23 mouse cellular contexts compared by ENCODE assay signal in genomic region chr7:132875391-132876086, GRCm38 (mm10). TPM values are rescaled to one million over a fixed set of nuclear protein-coding genes. Genes with fewer than 3 reads are reported as not detected.
A peak's percentile ranks its signal among the peaks of the same experiment; 100 is the strongest.
DNase-seq lines count a peak whose midpoint lies in the region; ATAC-seq lines count a peak whose summit lies in the region.
"Had no signal": no experiment of that assay in that cellular context is flagged by ENCODE, and none has a peak within 500 bp of the region (broad histone marks: within the 10 kb centered on the region; RNA-seq: fewer than 3 reads in every experiment).

No protein-coding gene starts in this region.

- H3K9ac ChIP-seq in kidney, embryonic 14.5 days (ENCODE audit: low read depth, low read length): no peak overlapping the region
- H3K9ac ChIP-seq: embryonic facial prominence, embryonic 12.5 days; forebrain, embryonic 15.5 days; hindbrain, embryonic 12.5 days had no signal

- DNase-seq in kidney, adult 11 months: peak; percentile 85
- DNase-seq in kidney, adult 9 months: peak; percentile 92
- DNase-seq in kidney, postnatal 10 days: peak; percentile 56
- peak; percentile 28 to 57 for DNase-seq in kidney, postnatal 4 days
- DNase-seq in urinary bladder, adult 2 months (ENCODE audit: low spot score): no peak
- no peak for DNase-seq in embryo, embryonic 9.5 days (ENCODE audit: extremely low spot score)
- DNase-seq in left cerebral cortex, adult 8-10 months (ENCODE audit: low spot score in 2 of 2): no peak
- DNase-seq: adrenal gland, postnatal 14 days; B cell, adult 2 months; cerebellum, adult 11-12 months; cerebellum, adult 9-11 months; embryo, embryonic 11 days; gastrocnemius, postnatal 36 days; heart, adult 11 months; heart, postnatal 10 days; heart, postnatal 4 days had no signal

- H3K27ac ChIP-seq in kidney, embryonic 14.5 days (ENCODE audit: low read depth, low read length): no peak overlapping the region
- H3K27ac ChIP-seq: embryonic facial prominence, embryonic 12.5 days; forebrain, embryonic 15.5 days; heart, embryonic 10.5 days; hindbrain, embryonic 12.5 days had no signal

- WGBS in kidney, embryonic 14.5 days: 74% methylated on average over 2 of the region's 2 CpGs

- no peaks in the 10 kb centered on the region for H3K27me3 ChIP-seq in kidney, embryonic 14.5 days (ENCODE audit: control insufficient read depth, insufficient read depth, low read length)
- H3K27me3 ChIP-seq: embryonic facial prominence, embryonic 12.5 days; forebrain, embryonic 15.5 days; hindbrain, embryonic 12.5 days had no signal

- H3K9me3 ChIP-seq in kidney, embryonic 14.5 days (ENCODE audit: control insufficient read depth, low read length): no peaks in the 10 kb centered on the region
- H3K9me3 ChIP-seq: embryonic facial prominence, embryonic 12.5 days; forebrain, embryonic 15.5 days; G1E; heart, embryonic 10.5 days; hindbrain, embryonic 12.5 days had no signal

- H3K36me3 ChIP-seq in kidney, embryonic 14.5 days (ENCODE audit: control insufficient read depth, insufficient read depth, low read length): peaks cover 85% of the 10 kb centered on the region

- no peaks in the 10 kb centered on the region for H3K4me1 ChIP-seq in kidney, embryonic 14.5 days (ENCODE audit: control insufficient read depth, insufficient read depth, low read length)
- H3K4me1 ChIP-seq: embryonic facial prominence, embryonic 12.5 days; forebrain, embryonic 15.5 days; heart, embryonic 10.5 days; hindbrain, embryonic 12.5 days had no signal

- H3K4me2 ChIP-seq in kidney, embryonic 14.5 days (replicated peaks; ENCODE audit: low read depth, low read length): no peak overlapping the region
- H3K4me2 ChIP-seq: embryonic facial prominence, embryonic 12.5 days; forebrain, embryonic 15.5 days; hindbrain, embryonic 12.5 days had no signal

- no peak for ATAC-seq in kidney, embryonic 14.5 days (ENCODE audit: low FRiP score, low TSS enrichment)
- ATAC-seq: CD4-positive, CD25-positive, alpha-beta regulatory T cell, adult 4 months; forebrain, embryonic 15.5 days had no signal

- no peak overlapping the region for H3K4me3 ChIP-seq in kidney, embryonic 14.5 days (ENCODE audit: low read length)
- H3K4me3 ChIP-seq: embryonic facial prominence, embryonic 12.5 days; forebrain, embryonic 15.5 days; heart, embryonic 10.5 days; hindbrain, embryonic 12.5 days had no signal

RNA-seq across cellular contexts. Expression of gene Abraxas2, which starts 16.5 kb away (rescaled TPM):
- polyA plus RNA-seq in kidney, embryonic 14.5 days (2014; fragmentation: Nextera tagmentation; extraction: Ambion mirVana): 37.6 and 50.0 TPM in 2 replicates
- polyA plus RNA-seq in urinary bladder, adult 2 months (2012; rRNA removed): 24.0 and 24.7 TPM in 2 replicates
- 10 to 100 TPM; 28.0 to 31.7 (median 29.1) TPM for total RNA-seq in left cerebral cortex, adult 8-10 months (2022)

RNA-seq across cellular contexts. Expression of gene Eef1akmt2, which starts 23.1 kb away (rescaled TPM):
- 72.4 and 101 TPM in 2 replicates for polyA plus RNA-seq in kidney, embryonic 14.5 days (2014; fragmentation: Nextera tagmentation; extraction: Ambion mirVana)
- 33.7 and 34.9 TPM in 2 replicates for polyA plus RNA-seq in urinary bladder, adult 2 months (2012; rRNA removed)
- total RNA-seq in left cerebral cortex, adult 8-10 months (2022): 10 to 100 TPM; 34.1 to 38.8 (median 37.0) TPM

RNA-seq across cellular contexts. Expression of gene Zranb1, which starts 55.4 kb away (rescaled TPM):
- polyA plus RNA-seq in kidney, embryonic 14.5 days (2014; fragmentation: Nextera tagmentation; extraction: Ambion mirVana): 18.0 and 20.0 TPM in 2 replicates
- polyA plus RNA-seq in urinary bladder, adult 2 months (2012; rRNA removed): 22.4 and 24.2 TPM in 2 replicates
- total RNA-seq in left cerebral cortex, adult 8-10 months (2022): 10 to 100 TPM; 43.8 to 55.4 (median 47.9) TPM

Comparison
In these comparisons a context has a peak if more than half of its experiments do, and no peak if none do; other contexts are left out.
1. DNase-seq: peak in kidney, adult 11 months (single experiment), kidney, adult 9 months (single experiment), kidney, postnatal 10 days (single experiment) and kidney, postnatal 4 days (2 of 2); none in urinary bladder, adult 2 months (single experiment), embryo, embryonic 9.5 days (single experiment) and left cerebral cortex, adult 8-10 months (0 of 2).